Mouse (Mus musculus) testis, postnatal 14 days (tissue): ENCODE data around the gene Sema6d.

ENCODE experiments used
- DNase-seq: peaks from one replicate; pipeline ENCODE4 v3.0.0; 2021; ENCODE audit warnings: low spot score

Sema6d gene

GRCm38 (mm10) chr2:124613671-124614210, 524.0 kb downstream of the Sema6d start:
- no peak for DNase-seq

DNA sequence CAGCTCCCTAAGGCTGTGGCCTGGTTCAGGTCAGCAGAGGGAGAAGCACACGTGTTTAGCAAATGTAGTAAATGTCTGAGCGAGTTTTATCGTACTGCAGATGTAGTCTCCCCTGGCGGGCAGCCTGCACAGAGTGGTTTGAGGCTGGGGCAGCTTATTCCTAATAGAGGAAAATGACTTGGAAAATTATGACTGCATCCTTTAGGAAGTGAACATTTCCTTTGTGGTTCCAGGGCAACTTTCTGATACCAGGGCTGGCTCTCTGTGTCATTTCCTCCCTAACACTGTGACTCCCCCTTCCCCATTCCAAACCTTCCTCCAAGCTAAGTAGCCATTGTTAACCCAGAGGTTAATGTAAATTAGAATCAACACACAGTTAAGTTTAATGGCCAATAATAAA, 527.0 kb downstream of the Sema6d start:
- DNase-seq, result no peak

- DNase-seq, result no peak
Measured at GRCm38 (mm10) chr2:124617440-124617839, 527.7 kb downstream of the Sema6d start.

GRCm38 (mm10) chr2:124618091-124618490, 528.3 kb downstream of the Sema6d start:
- DNase-seq, result no peak

GRCm38 (mm10) chr2:124618526-124619219, 528.9 kb downstream of the Sema6d start:
- no peak for DNase-seq

DNA sequence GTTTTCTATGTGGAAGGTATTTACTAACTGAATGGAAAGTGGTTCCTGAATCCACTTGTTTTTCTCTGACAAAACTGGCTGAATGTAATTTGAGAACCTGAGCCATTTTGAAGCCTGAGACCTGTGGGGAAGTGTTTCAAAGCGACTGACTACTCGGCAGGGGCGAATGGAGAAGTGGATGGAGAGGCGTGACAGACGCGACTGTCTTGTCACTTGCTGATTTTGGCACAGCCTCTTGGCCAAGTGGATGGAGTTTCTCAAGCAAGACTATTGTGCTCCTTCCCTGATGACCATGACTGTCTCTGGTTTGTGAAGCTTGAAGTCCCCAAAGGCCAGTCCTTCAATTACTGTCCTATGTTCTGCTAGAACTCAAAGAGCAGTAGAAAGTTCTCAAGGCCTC, 530.7 kb downstream of the Sema6d start:
- no peak for DNase-seq

DNA sequence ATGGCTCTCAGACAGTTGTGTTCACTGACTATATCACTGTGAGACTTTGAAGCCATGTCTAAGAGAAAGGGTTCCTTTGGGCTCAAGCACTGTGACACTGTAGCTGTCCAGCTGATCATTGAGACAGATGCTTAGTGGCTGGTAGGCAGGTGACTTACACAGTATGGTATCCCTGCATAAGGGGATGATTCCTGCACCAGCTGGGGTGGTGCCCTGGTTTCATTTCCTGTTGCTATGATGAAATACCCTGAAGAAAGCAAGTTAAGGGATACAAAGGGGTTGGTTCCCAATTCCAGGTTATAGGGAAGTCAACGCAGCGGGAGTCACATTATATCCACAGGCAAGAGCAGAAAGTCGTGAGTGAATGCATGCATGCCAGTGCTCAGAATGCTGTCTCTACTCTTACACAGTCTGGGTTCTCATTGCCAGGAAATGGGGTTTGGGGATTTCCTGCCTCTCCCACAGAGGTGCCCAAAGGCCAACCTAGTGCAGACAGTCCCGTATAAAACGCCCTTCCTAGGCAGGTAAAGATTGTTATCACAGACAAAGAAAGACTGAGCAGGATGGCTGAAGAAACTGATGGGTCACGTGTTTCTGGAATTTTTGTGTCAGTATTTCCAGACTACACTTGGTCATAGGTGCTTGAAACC, 532.3 kb downstream of the Sema6d start:
- no peak for DNase-seq

GRCm38 (mm10) chr2:124624247-124624929, 534.6 kb downstream of the Sema6d start:
- DNase-seq, result no peak

GRCm38 (mm10) chr2:124626425-124626824, 536.7 kb downstream of the Sema6d start:
- DNase-seq, result no peak

DNA sequence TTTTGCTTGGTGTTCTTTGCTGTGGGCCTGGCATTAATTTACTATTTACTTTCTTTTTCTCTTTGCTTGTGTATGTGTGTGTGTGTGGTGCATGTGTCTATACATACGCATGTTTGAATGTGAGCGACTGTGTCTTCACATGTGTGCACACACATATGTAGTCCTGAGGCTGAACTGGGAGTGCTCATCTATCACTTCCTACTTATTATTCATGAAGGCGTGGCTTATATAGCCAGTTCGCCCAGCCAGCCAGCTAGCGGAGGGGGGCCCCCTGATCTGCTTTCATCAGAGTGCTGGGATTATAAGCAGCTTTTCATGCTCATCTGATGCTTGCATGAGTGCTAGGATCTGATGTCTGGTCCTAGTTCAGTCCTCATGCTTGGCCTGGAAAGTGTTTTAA, 537.9 kb downstream of the Sema6d start:
- DNase-seq, result no peak

- DNase-seq, result no peak
Measured at GRCm38 (mm10) chr2:124628701-124629100, 538.9 kb downstream of the Sema6d start.

- no peak for DNase-seq
Measured at GRCm38 (mm10) chr2:124634400-124634998, 544.7 kb downstream of the Sema6d start.

DNA sequence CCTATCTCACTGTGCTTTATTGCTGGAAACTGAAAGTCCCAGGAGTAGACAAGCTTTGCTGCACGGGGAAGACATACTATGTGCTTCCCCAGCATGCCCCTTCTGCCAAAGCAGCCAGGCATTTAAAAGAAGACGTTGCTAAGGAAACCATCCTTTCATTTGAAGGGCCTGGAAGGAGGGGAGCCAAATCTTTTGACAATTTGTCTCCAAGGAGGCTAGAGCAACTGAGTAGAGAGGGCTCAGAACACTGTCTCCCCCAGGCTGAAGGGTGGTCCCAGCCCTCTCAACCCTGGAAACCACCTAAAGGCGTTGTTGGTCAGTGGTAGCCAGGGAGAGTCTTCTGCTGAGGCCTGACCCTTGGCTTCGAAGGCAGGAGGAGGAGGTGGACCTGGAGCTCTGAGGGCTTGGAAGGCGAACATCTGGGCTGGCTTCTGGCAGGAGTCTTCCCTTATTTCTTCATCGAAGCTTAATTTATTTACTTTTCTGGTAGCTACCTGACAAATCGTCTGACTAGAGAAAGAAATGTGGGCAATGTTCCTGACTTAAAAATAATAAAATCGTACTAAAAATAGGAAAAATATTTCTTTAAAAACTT, 545.6 kb downstream of the Sema6d start:
- no peak for DNase-seq

GRCm38 (mm10) chr2:124637080-124637479, 547.3 kb downstream of the Sema6d start:
- no peak for DNase-seq

DNA sequence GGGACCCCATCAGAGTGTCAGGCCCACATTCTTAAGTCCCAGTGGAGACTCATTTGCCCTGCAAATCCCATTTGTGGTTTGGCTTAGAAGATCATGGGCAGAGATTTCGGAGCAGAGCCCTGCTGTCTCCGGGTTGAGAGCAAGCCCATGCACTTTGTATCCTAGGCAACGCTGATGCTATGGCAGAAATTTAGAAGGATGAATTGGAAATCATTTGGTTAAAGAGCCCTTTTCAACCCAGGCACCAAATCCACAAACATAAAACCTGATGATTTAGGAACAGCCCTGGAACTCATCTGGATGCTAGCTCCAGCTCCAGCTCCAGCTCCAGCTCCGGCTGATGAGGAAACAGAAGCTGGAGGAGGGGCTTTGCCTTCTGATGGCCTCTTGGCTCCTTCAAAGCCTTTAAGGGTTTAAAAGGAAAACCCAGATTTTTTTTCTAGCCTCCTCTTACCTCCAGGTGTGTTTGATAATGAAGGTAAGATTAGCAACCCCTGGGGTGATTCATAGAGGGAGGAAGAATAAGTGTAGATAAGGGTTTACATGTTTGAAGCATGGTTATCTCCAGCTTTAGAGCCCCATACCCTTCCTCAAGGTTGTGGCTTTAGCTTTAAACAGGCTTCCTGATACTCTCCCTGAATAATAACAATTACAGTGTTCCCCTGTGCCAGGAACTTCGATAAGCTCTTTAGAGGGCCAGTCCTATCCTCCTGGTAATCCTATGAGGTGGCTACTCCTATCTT, 549.6 kb downstream of the Sema6d start:
- no peak for DNase-seq

GRCm38 (mm10) chr2:124640500-124641193, 550.9 kb downstream of the Sema6d start:
- no peak for DNase-seq

DNA sequence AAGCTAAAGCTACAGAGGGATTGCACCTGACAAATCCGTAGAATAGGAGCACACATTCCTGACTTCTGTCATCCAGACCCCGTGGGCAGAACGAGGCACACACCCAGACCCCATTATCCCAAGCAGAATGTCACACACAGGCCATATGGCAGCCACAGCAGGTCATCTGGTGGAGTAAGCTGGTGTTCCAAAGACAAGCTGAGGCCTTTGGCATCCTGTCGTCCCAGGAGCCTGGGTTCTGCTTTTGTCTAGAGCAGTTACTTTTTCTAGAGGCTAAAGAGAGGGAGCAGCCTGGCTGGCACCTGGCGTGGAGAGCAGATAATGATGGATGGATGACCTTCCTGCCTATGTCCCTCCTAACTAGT, 551.4 kb downstream of the Sema6d start:
- no peak for DNase-seq

DNA sequence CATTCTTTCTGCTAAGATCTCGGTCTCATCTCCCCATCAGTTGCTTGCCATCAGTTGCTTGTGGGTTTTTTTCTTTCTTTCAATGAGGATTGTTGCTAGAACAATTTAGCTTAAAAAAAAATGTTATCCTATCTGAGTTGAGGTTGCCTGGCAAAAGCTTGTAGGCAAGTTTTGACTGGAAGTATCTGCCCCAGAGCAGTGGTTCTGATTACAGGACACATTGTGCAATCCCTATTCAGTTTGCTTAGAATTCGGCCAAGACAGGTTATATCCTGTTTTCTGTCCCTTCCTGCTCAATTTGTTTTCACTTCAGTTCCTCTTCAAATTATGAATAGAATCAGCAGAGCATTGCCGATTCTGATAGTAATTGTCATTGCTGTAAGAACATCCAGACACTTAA, 552.4 kb downstream of the Sema6d start:
- no peak for DNase-seq

GRCm38 (mm10) chr2:124650609-124651008, 560.8 kb downstream of the Sema6d start:
- DNase-seq, result no peak

- DNase-seq, result no peak
Measured at GRCm38 (mm10) chr2:124651146-124651545, 561.4 kb downstream of the Sema6d start.

- DNase-seq, result no peak
Measured at GRCm38 (mm10) chr2:124653161-124653560, 563.4 kb downstream of the Sema6d start.
